Mouse (Mus musculus) splenic B cell, adult 2 months (primary cell): ENCODE measurements at regions not wholly inside any gene's neighbourhood (a gene's known extent, or its start where the extent isn't known, plus 50 kb on each side); places are given as distances from the start of the nearest gene placed in this dataset.

Experiments used
- DNase-seq: peaks from one replicate; pipeline ENCODE4 v3.0.0-alpha.2; 2011; ENCODE audit warnings: low read depth, low spot score
- H3K27me3 ChIP-seq: 2 replicates; pipeline ENCODE4 v1.6.1; 2012; ENCODE audit warnings: mild to moderate bottlenecking, low read length, moderate library complexity, mixed read lengths; ENCODE audit not compliant: control insufficient read depth, poor library complexity, insufficient read depth, severe bottlenecking
- H3K36me3 ChIP-seq: 2 replicates; pipeline ENCODE4 v1.6.1; 2012; ENCODE audit warnings: mild to moderate bottlenecking, low read length, moderate library complexity, mixed read lengths; ENCODE audit not compliant: control insufficient read depth, poor library complexity, insufficient read depth, severe bottlenecking

GRCm38 (mm10) chr3:143734791-143735190, 470.2 kb downstream of the Lmo4 start:
- Histone ChIP-seq H3K27me3 (no peaks in the 10 kb centered on the region), H3K36me3 (no peaks in the 10 kb centered on the region)
- DNase-seq: no peak

- H3K27me3 ChIP-seq: no peaks in the 10 kb centered on the region
- no peak for DNase-seq
- no peaks in the 10 kb centered on the region for H3K36me3 ChIP-seq
These were observed 471.9 kb downstream of the Lmo4 start for GRCm38 (mm10) chr3:143732966-143733725.

DNA sequence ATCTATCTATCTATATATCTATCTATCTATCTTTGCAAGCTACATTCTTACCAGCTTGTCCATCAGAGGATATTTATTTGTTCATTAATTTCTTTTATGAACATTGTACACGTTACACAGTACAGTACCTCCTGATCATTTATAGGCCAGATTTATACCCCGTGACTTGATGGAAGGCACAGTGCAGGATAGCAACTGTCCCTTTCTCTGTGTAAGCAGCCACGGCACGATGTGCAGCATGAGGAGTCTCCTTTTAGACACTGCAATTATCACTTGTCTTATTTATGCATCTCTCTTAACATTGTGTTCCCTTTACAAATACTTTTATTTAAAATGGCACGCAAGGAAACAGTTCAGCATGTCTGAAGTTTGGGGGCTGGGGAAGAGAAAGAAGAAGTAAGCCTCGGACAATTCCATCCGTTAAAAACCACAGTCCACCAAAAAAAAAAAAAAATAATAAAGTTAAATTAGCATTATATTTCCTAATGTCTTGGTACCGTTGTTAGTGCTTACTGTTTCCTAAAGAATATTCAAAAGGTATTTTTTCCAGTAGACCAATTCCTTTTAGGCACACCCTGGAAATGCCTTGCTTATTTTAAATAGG, 475.4 kb downstream of the Lmo4 start:
- Histone ChIP-seq H3K27me3 (no peaks in the 10 kb centered on the region; the same call in 1 of the 2 replicates), H3K36me3 (no peaks in the 10 kb centered on the region)
- no peak for DNase-seq

DNA sequence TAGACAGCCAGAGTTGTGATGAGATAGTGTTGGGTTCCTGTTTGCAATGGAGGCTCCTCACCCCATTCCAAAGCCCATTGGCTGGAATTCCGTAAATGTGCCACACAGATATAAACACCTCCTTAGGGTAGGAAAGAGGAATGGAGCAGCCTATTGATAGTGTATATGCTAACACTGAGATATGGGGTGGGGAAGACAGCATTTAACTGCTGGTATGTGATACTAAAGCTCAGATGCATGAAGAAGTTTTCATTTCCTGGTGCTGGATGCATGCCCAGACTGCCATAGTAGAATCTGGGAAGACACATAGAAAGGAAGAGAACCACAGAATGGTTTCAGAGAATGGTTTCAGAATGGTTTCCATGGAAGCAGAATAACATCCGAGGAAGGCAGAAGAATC, 482.4 kb downstream of the Lmo4 start:
- Histone ChIP-seq H3K27me3 (no peaks in the 10 kb centered on the region; the same call in 1 of the 2 replicates), H3K36me3 (no peaks in the 10 kb centered on the region)
- DNase-seq: no peak

DNA sequence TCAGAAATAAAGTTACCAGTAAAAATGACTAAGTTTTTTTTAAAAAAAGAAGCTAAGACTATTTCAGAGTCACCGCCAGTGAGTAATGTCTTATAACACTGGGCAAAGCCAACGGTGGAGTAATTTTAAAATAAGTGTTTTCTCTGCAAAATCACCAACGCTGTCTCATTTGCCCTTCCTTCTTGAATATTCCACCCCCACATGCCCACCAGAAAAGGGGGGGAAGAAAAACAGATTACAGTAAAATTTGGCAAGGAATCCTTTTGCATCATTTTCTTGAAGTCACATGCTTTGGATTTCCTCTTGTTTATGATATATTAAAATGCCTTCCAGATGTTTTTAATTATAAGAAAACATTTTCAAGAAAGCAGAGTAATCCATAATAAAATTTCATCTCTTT, 482.9 kb downstream of the Lmo4 start:
- H3K27me3 ChIP-seq: no peaks in the 10 kb centered on the region; the same call in 1 of the 2 replicates
- no peak for DNase-seq
- no peaks in the 10 kb centered on the region for H3K36me3 ChIP-seq

GRCm38 (mm10) chr3:143713183-143713582, 491.8 kb downstream of the Lmo4 start:
- Histone ChIP-seq H3K27me3 (no peaks in the 10 kb centered on the region; the same call in 1 of the 2 replicates), H3K36me3 (no peaks in the 10 kb centered on the region)
- DNase-seq: no peak

DNA sequence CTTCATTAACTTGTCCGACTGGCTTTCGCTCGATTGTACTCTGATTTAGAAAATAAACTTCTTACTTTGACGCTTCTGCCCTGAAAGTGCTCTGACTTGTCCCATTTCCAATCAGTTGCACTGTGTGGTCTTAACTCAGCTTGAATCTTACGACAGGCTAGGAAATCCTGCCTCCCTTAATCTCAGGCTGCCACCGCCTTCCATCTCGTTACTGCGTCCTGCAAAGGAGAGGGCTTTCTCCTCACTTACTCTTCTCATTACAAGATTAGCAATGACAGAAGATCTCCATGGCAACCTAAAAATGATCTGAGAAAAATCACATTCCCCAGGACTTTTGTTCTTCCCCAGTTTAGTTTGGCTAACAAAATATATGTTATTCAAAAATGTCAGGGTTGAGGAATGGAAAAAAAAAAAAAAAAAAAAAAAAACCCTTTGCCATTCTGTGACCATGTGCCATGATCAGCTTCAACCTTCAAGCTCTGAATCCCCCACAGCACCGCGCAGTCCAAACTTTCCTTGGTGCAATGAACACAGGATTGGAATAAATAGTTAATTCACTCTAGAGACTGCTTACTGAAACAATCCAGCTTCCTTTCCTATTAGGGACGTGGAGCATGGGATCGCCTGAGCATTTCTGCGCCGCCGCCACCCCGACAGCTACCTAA, 494.1 kb downstream of the Lmo4 start:
- Histone ChIP-seq H3K36me3 (no peaks in the 10 kb centered on the region), H3K27me3 (no peaks in the 10 kb centered on the region; the same call in 1 of the 2 replicates)
- DNase-seq: no peak

- no peaks in the 10 kb centered on the region; the same call in 1 of the 2 replicates for H3K27me3 ChIP-seq
- H3K36me3 ChIP-seq: no peaks in the 10 kb centered on the region
- no peak for DNase-seq
These were observed 498.3 kb downstream of the Lmo4 start for GRCm38 (mm10) chr3:143706679-143707078.

- no peak for DNase-seq
- H3K36me3 ChIP-seq: no peaks in the 10 kb centered on the region
These were observed 510.2 kb downstream of the Lmo4 start for GRCm38 (mm10) chr3:143694817-143695216.

GRCm38 (mm10) chr3:143685742-143686141, 519.3 kb downstream of the Lmo4 start:
- DNase-seq: peak; percentile 56
- no peaks in the 10 kb centered on the region for H3K36me3 ChIP-seq
- H3K27me3 ChIP-seq: no peaks in the 10 kb centered on the region; the same call in 1 of the 2 replicates

More at GRCm38 (mm10) chr3:143694817-143695216, 510.2 kb downstream of the Lmo4 start:
- H3K27me3 ChIP-seq: no peaks in the 10 kb centered on the region

DNA sequence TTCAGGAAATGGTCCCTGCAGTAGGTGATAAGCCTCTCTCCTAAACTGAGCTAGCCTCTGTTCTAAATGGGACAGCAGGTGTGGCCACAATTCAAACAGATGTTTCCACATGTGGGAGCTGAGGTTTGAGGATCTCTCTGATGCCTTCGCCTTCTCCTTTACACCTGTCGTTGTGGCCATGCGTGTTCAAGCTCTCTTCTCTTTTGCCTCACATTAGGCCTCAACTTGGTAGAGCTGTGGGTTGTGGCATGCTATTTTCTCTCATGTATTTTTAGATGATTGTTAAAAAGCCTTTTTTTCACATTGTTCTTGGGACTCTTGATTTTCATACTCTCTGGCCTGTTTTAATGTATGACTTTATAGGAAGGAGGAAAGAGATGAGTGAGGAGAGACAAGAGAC, 526.8 kb downstream of the Lmo4 start:
- Histone ChIP-seq H3K27me3 (no peaks in the 10 kb centered on the region), H3K36me3 (no peaks in the 10 kb centered on the region)
- DNase-seq: no peak

GRCm38 (mm10) chr3:143674855-143675254, 530.2 kb downstream of the Lmo4 start:
- DNase-seq: peak; percentile 60
- no peaks in the 10 kb centered on the region for H3K36me3 ChIP-seq
- H3K27me3 ChIP-seq: no peaks in the 10 kb centered on the region

- peak; percentile 89 for DNase-seq
- Histone ChIP-seq H3K36me3 (no peaks in the 10 kb centered on the region), H3K27me3 (no peaks in the 10 kb centered on the region)
These were observed 530.6 kb downstream of the Lmo4 start for GRCm38 (mm10) chr3:143674446-143674845.

GRCm38 (mm10) chr3:143662041-143662685, 542.9 kb downstream of the Lmo4 start:
- DNase-seq: no peak
- H3K27me3 ChIP-seq: no peaks in the 10 kb centered on the region
- H3K36me3 ChIP-seq: no peaks in the 10 kb centered on the region
